Mouse (Mus musculus): Measurements from ENCODE around the gene Nkx2-5. TPM values are rescaled to one million over a fixed set of nuclear protein-coding genes. Genes with fewer than 3 reads are reported as not detected.

The Nkx2-5 gene
- polyA plus RNA-seq, 1 experiment from 2014 or later, result 146 TPM

- Histone ChIP-seq H3K27me3 (ENCODE audit: insufficient read depth, poor library complexity, severe bottlenecking) (peaks cover 74% of the 10 kb centered on the region), H3K4me3 (peak overlapping the region; percentile 66), H3K9me3 (no peaks in the 10 kb centered on the region), H3K36me3 (no peaks in the 10 kb centered on the region), H3K4me1 (peaks cover 36% of the 10 kb centered on the region), H3K27ac (peak overlapping the region; percentile 94)
- DNase-seq (ENCODE audit: low spot score), result peak; percentile 61
- 3% methylated on average over 19 of the region's 19 CpGs for WGBS
Observed at GRCm38 (mm10) chr17:26849106-26849745, 4.4 kb upstream of the Nkx2-5 start.

- peak; percentile 75 for DNase-seq (ENCODE audit: low spot score)
- peak overlapping the region; percentile 91 for H3K27ac ChIP-seq
- H3K27me3 ChIP-seq (ENCODE audit: insufficient read depth, poor library complexity, severe bottlenecking), result peaks cover 75% of the 10 kb centered on the region
- H3K4me1 ChIP-seq, result peaks cover 41% of the 10 kb centered on the region
- H3K4me3 ChIP-seq, result peak overlapping the region; percentile 50
- no peaks in the 10 kb centered on the region for H3K9me3 ChIP-seq
- H3K36me3 ChIP-seq, result no peaks in the 10 kb centered on the region
- WGBS, result 3% methylated on average over 6 of the region's 6 CpGs
Observed at GRCm38 (mm10) chr17:26848236-26848635, 3.4 kb upstream of the Nkx2-5 start.

- Histone ChIP-seq H3K36me3 (no peaks in the 10 kb centered on the region), H3K27ac (peak overlapping the region; percentile 91), H3K27me3 (ENCODE audit: insufficient read depth, poor library complexity, severe bottlenecking) (peaks cover 75% of the 10 kb centered on the region)
Observed at GRCm38 (mm10) chr17:26847801-26848200, 3.0 kb upstream of the Nkx2-5 start.

GRCm38 (mm10) chr17:26846411-26846810 is 1.6 kb upstream of the Nkx2-5 start:
- Histone ChIP-seq H3K27me3 (ENCODE audit: insufficient read depth, poor library complexity, severe bottlenecking) (peaks cover 75% of the 10 kb centered on the region), H3K9me3 (no peaks in the 10 kb centered on the region), H3K36me3 (no peaks in the 10 kb centered on the region), H3K4me3 (peak overlapping the region; percentile 80), H3K27ac (peak overlapping the region; percentile 97), H3K4me1 (peaks cover 43% of the 10 kb centered on the region)
- 16% methylated on average over 8 of the region's 8 CpGs for WGBS
- peak; percentile 35 for DNase-seq (ENCODE audit: low spot score)

More at GRCm38 (mm10) chr17:26847801-26848200, 3.0 kb upstream of the Nkx2-5 start:
- H3K4me1 ChIP-seq, result peaks cover 45% of the 10 kb centered on the region
- H3K4me3 ChIP-seq, result peak overlapping the region; percentile 50
- peak; percentile 74 for DNase-seq (ENCODE audit: low spot score)
- no peaks in the 10 kb centered on the region for H3K9me3 ChIP-seq
- WGBS, result under 1% methylated on average over 5 of the region's 5 CpGs

GRCm38 (mm10) chr17:26845149-26846050 is 591 bp upstream of the Nkx2-5 start:
- WGBS, result 5% methylated on average over 14 of the region's 14 CpGs
- DNase-seq (ENCODE audit: low spot score), result peak; percentile 72
- H3K27me3 ChIP-seq (ENCODE audit: insufficient read depth, poor library complexity, severe bottlenecking), result peaks cover 76% of the 10 kb centered on the region
- peaks cover 43% of the 10 kb centered on the region for H3K4me1 ChIP-seq
- H3K27ac ChIP-seq, result peak overlapping the region; percentile 97
- H3K36me3 ChIP-seq, result no peaks in the 10 kb centered on the region
- no peaks in the 10 kb centered on the region for H3K9me3 ChIP-seq
- peak overlapping the region; percentile 80 for H3K4me3 ChIP-seq

GRCm38 (mm10) chr17:26844371-26844851 is 398 bp downstream of the Nkx2-5 start:
- DNase-seq (ENCODE audit: low spot score), result peak; percentile 82
- Histone ChIP-seq H3K9me3 (no peaks in the 10 kb centered on the region), H3K27ac (peak overlapping the region; percentile 97), H3K4me3 (peak overlapping the region; percentile 80), H3K36me3 (peaks cover 8% of the 10 kb centered on the region), H3K27me3 (ENCODE audit: insufficient read depth, poor library complexity, severe bottlenecking) (peaks cover 76% of the 10 kb centered on the region), H3K4me1 (peaks cover 34% of the 10 kb centered on the region)
- WGBS, result 0% methylated on average over 36 of the region's 36 CpGs

- H3K4me1 ChIP-seq, result peaks cover 39% of the 10 kb centered on the region
- DNase-seq (ENCODE audit: low spot score), result peak; percentile 73
- peaks cover 81% of the 10 kb centered on the region for H3K27me3 ChIP-seq (ENCODE audit: insufficient read depth, poor library complexity, severe bottlenecking)
- H3K36me3 ChIP-seq, result peaks cover 14% of the 10 kb centered on the region
- peak overlapping the region; percentile 80 for H3K4me3 ChIP-seq
- no peaks in the 10 kb centered on the region for H3K9me3 ChIP-seq
- peak overlapping the region; percentile 97 for H3K27ac ChIP-seq
- 2% methylated on average over 7 of the region's 7 CpGs for WGBS
Observed at GRCm38 (mm10) chr17:26843696-26844236, 1.0 kb downstream of the Nkx2-5 start.

GRCm38 (mm10) chr17:26843229-26843567 is 1.6 kb downstream of the Nkx2-5 start:
- DNase-seq (ENCODE audit: low spot score), result peak; percentile 83
- peaks cover 42% of the 10 kb centered on the region for H3K4me1 ChIP-seq
- H3K4me3 ChIP-seq, result peak overlapping the region; percentile 80
- no peaks in the 10 kb centered on the region for H3K9me3 ChIP-seq
- WGBS, result under 1% methylated on average over 14 of the region's 14 CpGs
- H3K27me3 ChIP-seq (ENCODE audit: insufficient read depth, poor library complexity, severe bottlenecking), result peaks cover 85% of the 10 kb centered on the region
- H3K27ac ChIP-seq, result peak overlapping the region; percentile 97
- peaks cover 20% of the 10 kb centered on the region for H3K36me3 ChIP-seq

GRCm38 (mm10) chr17:26842431-26843228 is 2.2 kb downstream of the Nkx2-5 start:
- peak overlapping the region; percentile 80 for H3K4me3 ChIP-seq
- H3K27ac ChIP-seq, result peak overlapping the region; percentile 97
- peaks cover 37% of the 10 kb centered on the region for H3K4me1 ChIP-seq
- no peak for DNase-seq (ENCODE audit: low spot score)
- 15% methylated on average over 9 of the region's 9 CpGs for WGBS
- no peaks in the 10 kb centered on the region for H3K9me3 ChIP-seq
- peaks cover 26% of the 10 kb centered on the region for H3K36me3 ChIP-seq
- H3K27me3 ChIP-seq (ENCODE audit: insufficient read depth, poor library complexity, severe bottlenecking), result peaks cover 85% of the 10 kb centered on the region

- peaks cover 89% of the 10 kb centered on the region for H3K27me3 ChIP-seq (ENCODE audit: insufficient read depth, poor library complexity, severe bottlenecking)
Observed at GRCm38 (mm10) chr17:26841981-26842380, 2.8 kb downstream of the Nkx2-5 start.

GRCm38 (mm10) chr17:26840922-26841731 is 3.7 kb downstream of the Nkx2-5 start:
- peaks cover 38% of the 10 kb centered on the region for H3K4me1 ChIP-seq
- peak overlapping the region; percentile 97 for H3K27ac ChIP-seq
- H3K9me3 ChIP-seq, result no peaks in the 10 kb centered on the region
- DNase-seq (ENCODE audit: low spot score), result peak; percentile 92
- peaks cover 40% of the 10 kb centered on the region for H3K36me3 ChIP-seq
- WGBS, result under 1% methylated on average over 48 of the region's 48 CpGs
- H3K27me3 ChIP-seq (ENCODE audit: insufficient read depth, poor library complexity, severe bottlenecking), result peaks cover 97% of the 10 kb centered on the region
- H3K4me3 ChIP-seq, result peak overlapping the region; percentile 80

More at GRCm38 (mm10) chr17:26841981-26842380, 2.8 kb downstream of the Nkx2-5 start:
- H3K9me3 ChIP-seq, result no peaks in the 10 kb centered on the region
- DNase-seq (ENCODE audit: low spot score), result peak; percentile 77
- H3K4me3 ChIP-seq, result peak overlapping the region; percentile 80
- peaks cover 37% of the 10 kb centered on the region for H3K4me1 ChIP-seq
- H3K36me3 ChIP-seq, result peaks cover 32% of the 10 kb centered on the region
- H3K27ac ChIP-seq, result peak overlapping the region; percentile 97
- 8% methylated on average over 5 of the region's 5 CpGs for WGBS

Measured in heart, embryonic 10.5 days (tissue).